Mouse (Mus musculus): ENCODE results near the gene Srp9. TPM values are rescaled to one million over a fixed set of nuclear protein-coding genes. Genes with fewer than 3 reads are reported as not detected.

Gene Srp9
- total and polyA plus RNA-seq, 2 experiments from 2014 or later = 65.0 to 147 TPM

DNA sequence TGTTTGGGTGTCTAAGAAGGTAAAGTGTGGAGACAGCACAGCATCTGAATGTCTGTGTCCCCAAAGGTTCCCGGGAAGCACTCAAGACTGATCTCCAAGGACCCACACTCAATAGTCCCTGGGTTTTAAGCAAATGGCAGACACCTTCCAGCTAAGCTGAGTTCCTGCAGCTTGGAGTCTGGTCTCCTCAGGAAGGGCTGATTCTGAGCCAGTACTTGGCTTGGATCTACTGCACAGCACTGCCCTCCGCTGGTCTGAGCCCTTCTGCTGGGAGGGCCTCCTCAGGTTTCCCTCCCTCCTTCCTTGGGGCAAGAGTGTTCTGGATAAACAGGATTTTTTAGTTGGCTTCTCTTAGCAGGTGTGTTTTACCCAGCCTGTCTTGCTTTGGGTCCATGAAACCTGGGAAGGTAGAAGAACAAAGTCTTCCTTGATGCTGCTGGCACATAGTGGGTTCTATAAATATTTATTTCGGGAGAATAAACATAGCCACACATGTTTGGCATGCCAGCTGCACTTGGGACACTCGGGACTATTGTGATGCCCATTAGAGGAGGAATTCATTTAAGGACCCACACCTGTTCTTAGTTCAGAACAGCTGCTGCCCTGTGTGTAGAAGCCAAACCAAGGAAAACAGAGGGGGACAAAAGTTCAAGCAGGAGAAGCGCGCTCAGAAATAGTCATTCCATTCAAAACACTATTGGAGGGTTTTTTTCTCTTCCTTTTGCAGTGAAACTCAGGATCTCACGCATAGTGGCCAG is 8.7 kb upstream of the Srp9 start:
- whole genome bisulfite sequencing = 51% methylated on average over 7 of the region's 7 CpGs

GRCm38 (mm10) chr1:182122413-182122812 is 2.1 kb upstream of the Srp9 start:
- 76% methylated on average over 4 of the region's 4 CpGs for WGBS
- H3K9ac ChIP-seq (replicated peaks; ENCODE audit: low read depth, low read length) = no peak overlapping the region
- no peaks in the 10 kb centered on the region for H3K36me3 ChIP-seq (replicated peaks; ENCODE audit: control insufficient read depth, insufficient read depth, low read length)

More for the DNA sequence above, 8.7 kb upstream of the Srp9 start:
- no peaks in the 10 kb centered on the region for H3K27me3 ChIP-seq (ENCODE audit: control insufficient read depth, insufficient read depth, low read length)
- peak; percentile 58 for ATAC-seq (ENCODE audit: insufficient read depth, low read depth)
- H3K36me3 ChIP-seq (replicated peaks; ENCODE audit: control insufficient read depth, insufficient read depth, low read length) = no peaks in the 10 kb centered on the region
- no peaks in the 10 kb centered on the region for H3K9me3 ChIP-seq (replicated peaks; ENCODE audit: control insufficient read depth, low read length)
- H3K4me2 ChIP-seq (ENCODE audit: low read depth, low read length) = no peak overlapping the region
- H3K4me3 ChIP-seq (ENCODE audit: low read depth, low read length) = no peak overlapping the region
- H3K9ac ChIP-seq (replicated peaks; ENCODE audit: low read depth, low read length) = no peak overlapping the region
- H3K27ac ChIP-seq (ENCODE audit: low read depth) = no peak overlapping the region
- no peak for TF ChIP-seq EP300 (IDR thresholded peaks at IDR 0.05; ENCODE audit: low read depth)
- peak; percentile 60 for TF ChIP-seq CTCF (IDR thresholded peaks at IDR 0.05; ENCODE audit: low read depth)
- peaks cover 15% of the 10 kb centered on the region for H3K4me1 ChIP-seq (ENCODE audit: control insufficient read depth, insufficient read depth)
- DNase-seq (ENCODE audit: low spot score) = peak; percentile 62

DNA sequence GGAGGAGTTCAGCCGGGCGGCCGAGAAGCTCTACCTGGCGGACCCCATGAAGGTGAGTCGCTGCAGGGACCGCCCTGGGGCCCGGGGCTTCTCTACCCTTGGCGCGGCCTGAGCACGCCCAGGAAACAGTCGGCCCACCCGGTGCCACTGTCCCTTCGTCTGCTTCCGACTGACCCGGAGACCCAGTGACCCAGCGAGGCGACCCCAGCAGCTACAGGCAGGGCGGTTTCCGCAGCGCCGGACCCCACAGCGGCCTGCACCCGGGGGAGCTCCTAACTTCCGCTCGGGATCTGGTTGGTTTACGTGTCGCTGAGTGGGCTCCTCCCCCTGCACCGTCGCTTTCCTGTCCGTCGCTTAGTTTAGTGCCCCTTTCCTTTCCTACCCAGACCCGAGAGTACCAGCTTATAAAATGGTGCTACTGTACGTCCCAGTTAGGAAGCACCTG is 409 bp downstream of the Srp9 start:
- TF ChIP-seq CTCF (IDR thresholded peaks at IDR 0.05; ENCODE audit: low read depth) (no peak), EP300 (IDR thresholded peaks at IDR 0.05; ENCODE audit: low read depth) (no peak)
- peak overlapping the region; percentile 84 for H3K4me2 ChIP-seq (ENCODE audit: low read depth, low read length)
- WGBS = 0% methylated on average over 33 of the region's 33 CpGs
- H3K4me3 ChIP-seq (ENCODE audit: low read depth, low read length) = peak overlapping the region; percentile 92
- no peaks in the 10 kb centered on the region for H3K9me3 ChIP-seq (replicated peaks; ENCODE audit: control insufficient read depth, low read length)
- peaks cover 14% of the 10 kb centered on the region for H3K36me3 ChIP-seq (replicated peaks; ENCODE audit: control insufficient read depth, insufficient read depth, low read length)
- peak overlapping the region; percentile 81 for H3K9ac ChIP-seq (replicated peaks; ENCODE audit: low read depth, low read length)
- DNase-seq (ENCODE audit: low spot score) = peak; percentile 95
- peaks cover 6% of the 10 kb centered on the region for H3K4me1 ChIP-seq (ENCODE audit: control insufficient read depth, insufficient read depth)
- ATAC-seq (ENCODE audit: insufficient read depth, low read depth) = peak; percentile 96
- no peaks in the 10 kb centered on the region for H3K27me3 ChIP-seq (ENCODE audit: control insufficient read depth, insufficient read depth, low read length)
- H3K27ac ChIP-seq (ENCODE audit: low read depth) = peak overlapping the region; percentile 94

More at GRCm38 (mm10) chr1:182122413-182122812, 2.1 kb upstream of the Srp9 start:
- Histone ChIP-seq H3K4me3 (ENCODE audit: low read depth, low read length) (no peak overlapping the region), H3K4me1 (ENCODE audit: control insufficient read depth, insufficient read depth) (peaks cover 6% of the 10 kb centered on the region), H3K4me2 (ENCODE audit: low read depth, low read length) (no peak overlapping the region), H3K27ac (ENCODE audit: low read depth) (no peak overlapping the region), H3K9me3 (replicated peaks; ENCODE audit: control insufficient read depth, low read length) (no peaks in the 10 kb centered on the region), H3K27me3 (ENCODE audit: control insufficient read depth, insufficient read depth, low read length) (no peaks in the 10 kb centered on the region)
- ATAC-seq (ENCODE audit: insufficient read depth, low read depth) = no peak
- no peak for DNase-seq (ENCODE audit: low spot score)
- TF ChIP-seq CTCF (IDR thresholded peaks at IDR 0.05; ENCODE audit: low read depth) (no peak), EP300 (IDR thresholded peaks at IDR 0.05; ENCODE audit: low read depth) (no peak)

GRCm38 (mm10) chr1:182130830-182131229 is 6.3 kb downstream of the Srp9 start:
- 48% methylated on average over 2 of the region's 2 CpGs for WGBS
- peaks cover 29% of the 10 kb centered on the region for H3K36me3 ChIP-seq (replicated peaks; ENCODE audit: control insufficient read depth, insufficient read depth, low read length)

DNA sequence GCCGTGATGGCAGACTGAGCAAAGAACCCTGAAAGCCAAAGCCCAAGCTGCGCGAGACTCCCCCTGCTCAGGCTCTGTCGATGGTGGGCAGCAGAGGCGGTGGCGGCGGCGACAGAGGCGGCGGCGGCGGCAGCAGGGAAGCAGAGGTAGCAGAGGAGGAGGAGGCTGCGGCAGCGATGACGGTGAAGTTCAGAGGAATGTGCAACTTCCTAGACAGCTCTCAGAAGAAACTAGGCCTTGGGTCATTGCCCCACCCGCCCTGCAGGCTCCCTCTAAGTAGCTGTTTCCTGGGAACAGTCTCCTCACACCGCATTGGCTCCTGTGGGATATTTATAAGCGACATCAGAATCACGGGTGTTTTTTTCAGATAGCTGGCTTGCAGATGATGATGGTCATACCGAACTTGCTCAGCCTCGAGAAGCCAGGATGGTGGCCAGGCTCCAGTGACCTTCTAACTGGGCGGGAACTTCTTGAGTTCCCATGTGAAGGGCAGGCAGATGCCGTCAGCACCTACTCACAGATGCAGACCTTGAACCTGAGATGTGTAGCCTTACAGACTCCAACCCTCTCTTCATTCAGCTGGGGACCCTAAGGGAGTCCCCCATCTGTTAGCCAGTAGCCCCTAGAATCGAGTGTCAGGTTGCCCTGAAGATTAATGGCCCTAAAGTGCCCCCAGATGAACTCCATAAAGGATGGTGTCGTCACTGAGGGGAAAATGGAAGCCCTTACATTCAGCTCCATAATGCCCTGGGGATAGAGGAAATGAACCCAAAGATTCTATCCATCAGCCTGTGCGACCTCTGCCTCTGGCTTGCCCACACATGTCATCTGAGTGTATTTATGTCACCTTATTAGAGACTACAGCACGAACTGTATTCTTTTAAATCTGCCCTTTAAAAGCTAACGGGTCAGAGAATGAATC is 12.9 kb downstream of the Srp9 start:
- TF ChIP-seq CTCF (IDR thresholded peaks at IDR 0.05; ENCODE audit: low read depth) (no peak), EP300 (IDR thresholded peaks at IDR 0.05; ENCODE audit: low read depth) (no peak)
- H3K4me2 ChIP-seq (ENCODE audit: low read depth, low read length) = peak overlapping the region; percentile 37
- no peaks in the 10 kb centered on the region for H3K27me3 ChIP-seq (ENCODE audit: control insufficient read depth, insufficient read depth, low read length)
- H3K9me3 ChIP-seq (replicated peaks; ENCODE audit: control insufficient read depth, low read length) = no peaks in the 10 kb centered on the region
- H3K36me3 ChIP-seq (replicated peaks; ENCODE audit: control insufficient read depth, insufficient read depth, low read length) = peaks cover 4% of the 10 kb centered on the region; the same call in 1 of the 2 replicates
- DNase-seq (ENCODE audit: low spot score) = no peak
- H3K4me3 ChIP-seq (ENCODE audit: low read depth, low read length) = no peak overlapping the region
- no peak overlapping the region for H3K27ac ChIP-seq (ENCODE audit: low read depth)
- no peak for ATAC-seq (ENCODE audit: insufficient read depth, low read depth)
- H3K4me1 ChIP-seq (ENCODE audit: control insufficient read depth, insufficient read depth) = peaks cover 5% of the 10 kb centered on the region; the same call in 1 of the 2 replicates
- 47% methylated on average over 28 of the region's 28 CpGs for WGBS
- no peak overlapping the region for H3K9ac ChIP-seq (replicated peaks; ENCODE audit: low read depth, low read length)

More at GRCm38 (mm10) chr1:182130830-182131229, 6.3 kb downstream of the Srp9 start:
- TF ChIP-seq EP300 (IDR thresholded peaks at IDR 0.05; ENCODE audit: low read depth) (no peak), CTCF (IDR thresholded peaks at IDR 0.05; ENCODE audit: low read depth) (peak; percentile 55)
- Histone ChIP-seq H3K4me3 (ENCODE audit: low read depth, low read length) (no peak overlapping the region), H3K27me3 (ENCODE audit: control insufficient read depth, insufficient read depth, low read length) (no peaks in the 10 kb centered on the region), H3K9me3 (replicated peaks; ENCODE audit: control insufficient read depth, low read length) (no peaks in the 10 kb centered on the region), H3K4me1 (ENCODE audit: control insufficient read depth, insufficient read depth) (peaks cover 1% of the 10 kb centered on the region; the same call in 1 of the 2 replicates), H3K4me2 (ENCODE audit: low read depth, low read length) (no peak overlapping the region), H3K27ac (ENCODE audit: low read depth) (no peak overlapping the region), H3K9ac (replicated peaks; ENCODE audit: low read depth, low read length) (no peak overlapping the region)
- DNase-seq (ENCODE audit: low spot score) (no peak), ATAC-seq (ENCODE audit: insufficient read depth, low read depth) (no peak)
